Mouse (Mus musculus) kidney, adult 2 months (tissue): ENCODE results near the gene Mpv17l2. TPM values are rescaled to one million over a fixed set of nuclear protein-coding genes. Genes with fewer than 3 reads are reported as not detected.

Experiments
- DNase-seq: peaks from one replicate; pipeline ENCODE4 v3.0.0; 2021
- H3K27ac ChIP-seq: fragments of 200-500 bp; 2 replicates; pipeline ENCODE4 v1.5.1; 2012; ENCODE audit warnings: low read depth, low read length, control low read depth, inconsistent platforms; ENCODE audit not compliant: insufficient read depth
- H3K27me3 ChIP-seq: fragments of 200-500 bp; replicated peaks from 2 replicates; pipeline ENCODE4 v1.6.1; 2012; ENCODE audit warnings: mild to moderate bottlenecking, moderate library complexity, low read length, inconsistent platforms; ENCODE audit not compliant: control insufficient read depth, insufficient read depth
- H3K36me3 ChIP-seq: fragments of 200-500 bp; 2 replicates; pipeline ENCODE4 v1.6.1; 2012; ENCODE audit warnings: mild to moderate bottlenecking, moderate library complexity, low read length, inconsistent platforms; ENCODE audit not compliant: control insufficient read depth, insufficient read depth
- H3K4me1 ChIP-seq: fragments of 200-500 bp; 2 replicates; pipeline ENCODE4 v1.6.1; 2011; ENCODE audit warnings: low read length; ENCODE audit not compliant: control insufficient read depth, insufficient read depth
- H3K4me3 ChIP-seq: fragments of 200-500 bp; 2 replicates; pipeline ENCODE4 v1.5.1; 2011; ENCODE audit warnings: mild to moderate bottlenecking, low read depth, low read length, control low read depth; ENCODE audit not compliant: insufficient read depth
- CTCF ChIP-seq: fragments of 200-500 bp; conservative IDR thresholded peaks from 2 replicates; pipeline ENCODE4 v1.5.1; 2011; ENCODE audit warnings: low read depth, mild to moderate bottlenecking, control low read depth, low read length, moderate library complexity, mixed read lengths; ENCODE audit not compliant: insufficient read depth, insufficient read length
- POLR2A ChIP-seq: fragments of 200-500 bp; IDR thresholded peaks from one replicate; pipeline ENCODE4 v1.6.1; 2011; ENCODE audit warnings: low read depth, low read length, control low read depth
- WGBS: fragments of 180-500 bp; shearing (Covaris S2); methylation state at CpG from one replicate; pipeline ENCODE4 v1.1.7; 2018; 5-methylcytosine and 5-hydroxymethylcytosine counted together
- polyA plus RNA-seq: library from polyadenylated mRNA; depleted of rRNA; stranded (reverse); fragments of >200 nt; gene quantifications from 2 replicates; pipeline ENCODE4 v1.2.3, GENCODE M21; 2012

The Mpv17l2 gene
- polyA plus RNA-seq, 1 experiment = 73.4 TPM

- H3K36me3 ChIP-seq = no peaks in the 10 kb centered on the region; the same call in 1 of the 2 replicates
- no peak for DNase-seq
- H3K4me3 ChIP-seq = no peak overlapping the region
- no peaks in the 10 kb centered on the region for H3K27me3 ChIP-seq
- no peak for TF ChIP-seq CTCF
- TF ChIP-seq POLR2A = no peak
- WGBS = 66% methylated on average over 5 of the region's 5 CpGs
- no peak overlapping the region for H3K27ac ChIP-seq
- peaks cover 3% of the 10 kb centered on the region; the same call in 1 of the 2 replicates for H3K4me1 ChIP-seq
These were observed 19.1 kb downstream of the Mpv17l2 start for GRCm38 (mm10) chr8:70741661-70742060.

- 0 out of 2 replicates have a peak overlapping the region, but pooled peaks have one; percentile 24 for H3K27ac ChIP-seq
- H3K4me1 ChIP-seq = 0 out of 2 replicates have a peak, but pooled peaks cover 1% of the 10 kb centered on the region
- 60% methylated on average over 3 of the region's 3 CpGs for WGBS
- H3K27me3 ChIP-seq = no peaks in the 10 kb centered on the region
- no peak overlapping the region for H3K4me3 ChIP-seq
- TF ChIP-seq CTCF = no peak
- no peak for TF ChIP-seq POLR2A
- no peak for DNase-seq
- H3K36me3 ChIP-seq = no peaks in the 10 kb centered on the region; the same call in 1 of the 2 replicates
These were observed 22.5 kb downstream of the Mpv17l2 start for GRCm38 (mm10) chr8:70738211-70738610.

- WGBS = 66% methylated on average over 5 of the region's 5 CpGs
These were observed 23.0 kb downstream of the Mpv17l2 start for GRCm38 (mm10) chr8:70737705-70738104.

GRCm38 (mm10) chr8:70730956-70731355 is 29.8 kb downstream of the Mpv17l2 start:
- no peak for TF ChIP-seq POLR2A
- no peak for TF ChIP-seq CTCF
- DNase-seq = no peak
- 83% methylated on average over 4 of the region's 4 CpGs for WGBS
- Histone ChIP-seq H3K27ac (no peak overlapping the region), H3K27me3 (no peaks in the 10 kb centered on the region), H3K36me3 (no peaks in the 10 kb centered on the region; the same call in 1 of the 2 replicates), H3K4me1 (no peaks in the 10 kb centered on the region), H3K4me3 (no peak overlapping the region)

More at GRCm38 (mm10) chr8:70737705-70738104, 23.0 kb downstream of the Mpv17l2 start:
- H3K4me1 ChIP-seq = no peaks in the 10 kb centered on the region
- no peak overlapping the region for H3K4me3 ChIP-seq
- no peaks in the 10 kb centered on the region; the same call in 1 of the 2 replicates for H3K36me3 ChIP-seq
- DNase-seq = no peak
- TF ChIP-seq POLR2A (no peak), CTCF (no peak)
- H3K27ac ChIP-seq = peak overlapping the region; percentile 24; the same call in 1 of the 2 replicates
- H3K27me3 ChIP-seq = no peaks in the 10 kb centered on the region

GRCm38 (mm10) chr8:70729808-70730475 is 30.8 kb downstream of the Mpv17l2 start:
- Histone ChIP-seq H3K4me3 (peak overlapping the region; percentile 4; the same call in 1 of the 2 replicates), H3K36me3 (no peaks in the 10 kb centered on the region; the same call in 1 of the 2 replicates), H3K27ac (no peak overlapping the region), H3K4me1 (no peaks in the 10 kb centered on the region), H3K27me3 (no peaks in the 10 kb centered on the region)
- no peak for DNase-seq
- WGBS = 24% methylated on average over 34 of the region's 34 CpGs
- TF ChIP-seq CTCF = no peak; the same call in 1 of the 2 replicates
- no peak for TF ChIP-seq POLR2A

- Histone ChIP-seq H3K4me3 (no peak overlapping the region), H3K27me3 (no peaks in the 10 kb centered on the region), H3K36me3 (no peaks in the 10 kb centered on the region; the same call in 1 of the 2 replicates), H3K27ac (no peak overlapping the region), H3K4me1 (peaks cover 4% of the 10 kb centered on the region; the same call in 1 of the 2 replicates)
- DNase-seq = no peak
- WGBS = 56% methylated on average over 11 of the region's 11 CpGs
- no peak for TF ChIP-seq POLR2A
These were observed 34.0 kb downstream of the Mpv17l2 start for GRCm38 (mm10) chr8:70726721-70727120.

GRCm38 (mm10) chr8:70725792-70726447 is 34.8 kb downstream of the Mpv17l2 start:
- 24% methylated on average over 14 of the region's 14 CpGs for WGBS
- Histone ChIP-seq H3K4me3 (no peak overlapping the region), H3K36me3 (no peaks in the 10 kb centered on the region; the same call in 1 of the 2 replicates), H3K27ac (no peak overlapping the region), H3K27me3 (no peaks in the 10 kb centered on the region), H3K4me1 (peaks cover 4% of the 10 kb centered on the region; the same call in 1 of the 2 replicates)
- no peak for TF ChIP-seq POLR2A
- no peak for TF ChIP-seq CTCF
- DNase-seq = peak; percentile 76
